Mouse (Mus musculus): ENCODE data around the gene Bag3. TPM values are rescaled to one million over a fixed set of nuclear protein-coding genes. Genes with fewer than 3 reads are reported as not detected.

The Bag3 gene
- polyA plus RNA-seq, 1 experiment from 2014 or later = 14.2 TPM

- 8% methylated on average over 6 of the region's 6 CpGs for WGBS
Measured at GRCm38 (mm10) chr7:128592936-128593241, 69.5 kb downstream of the Bag3 start.

GRCm38 (mm10) chr7:128596274-128596673 is 72.9 kb downstream of the Bag3 start:
- H3K4me2 ChIP-seq = no peak overlapping the region
- H3K36me3 ChIP-seq = no peaks in the 10 kb centered on the region
- peaks cover 19% of the 10 kb centered on the region for H3K4me1 ChIP-seq
- H3K9me3 ChIP-seq (replicated peaks) = no peaks in the 10 kb centered on the region
- H3K9ac ChIP-seq = no peak overlapping the region
- H3K4me3 ChIP-seq (replicated peaks) = no peak overlapping the region
- no peak for ATAC-seq (replicated peaks; ENCODE audit: low FRiP score)
- H3K27ac ChIP-seq = no peak overlapping the region
- no peaks in the 10 kb centered on the region for H3K27me3 ChIP-seq
- WGBS = 88% methylated on average over 2 of the region's 2 CpGs

More at GRCm38 (mm10) chr7:128592936-128593241, 69.5 kb downstream of the Bag3 start:
- ATAC-seq (replicated peaks; ENCODE audit: low FRiP score) = no peak
- Histone ChIP-seq H3K4me1 (peaks cover 23% of the 10 kb centered on the region), H3K9ac (no peak overlapping the region), H3K4me2 (peak overlapping the region; percentile 53), H3K27me3 (no peaks in the 10 kb centered on the region), H3K36me3 (no peaks in the 10 kb centered on the region), H3K4me3 (replicated peaks) (peak overlapping the region; percentile 24; the same call in 1 of the 2 replicates), H3K9me3 (replicated peaks) (no peaks in the 10 kb centered on the region), H3K27ac (peak overlapping the region; percentile 87)

Small RNA genes within 50 kb of the gene (microRNA-seq; reads per million reads assigned to microRNA genes)
- gene Gm24365 = not detected

Other genes starting within 250 kb of the Bag3 start
- 29.1 and 31.7 TPM in 2 replicates for gene BC017158, start 225.4 kb upstream of the Bag3 start, polyA plus RNA-seq (2015; fragmentation: Nextera tagmentation; extraction: Ambion mirVana)
- 5.8 and 7.1 TPM in 2 replicates for gene Rgs10, start 104.9 kb upstream of the Bag3 start, polyA plus RNA-seq (2015; fragmentation: Nextera tagmentation; extraction: Ambion mirVana)
- gene Tial1, start 61.9 kb upstream of the Bag3 start, polyA plus RNA-seq (2015; fragmentation: Nextera tagmentation; extraction: Ambion mirVana) = 24.0 and 27.1 TPM in 2 replicates
- gene Inpp5f, start 87.7 kb downstream of the Bag3 start, polyA plus RNA-seq (2015; fragmentation: Nextera tagmentation; extraction: Ambion mirVana) = 24.3 and 25.6 TPM in 2 replicates
- 66.0 and 67.2 TPM in 2 replicates for gene Mcmbp, start 216.9 kb downstream of the Bag3 start, polyA plus RNA-seq (2015; fragmentation: Nextera tagmentation; extraction: Ambion mirVana)
- gene Sec23ip, start 221.3 kb downstream of the Bag3 start, polyA plus RNA-seq (2015; fragmentation: Nextera tagmentation; extraction: Ambion mirVana) = 38.1 and 38.4 TPM in 2 replicates